Mouse (Mus musculus) liver, postnatal 0 days (tissue): ENCODE results near the gene Zfhx2.

ENCODE experiments used
- CTCF ChIP-seq: sonication (generic); IDR thresholded peaks from 2 replicates; pipeline ENCODE4 v1.5.1; 2016; ENCODE audit warnings: antibody characterized with exemption, low read depth
- EP300 ChIP-seq: IDR thresholded peaks from 2 replicates; pipeline ENCODE4 v1.6.1; 2016; ENCODE audit warnings: antibody characterized with exemption, low read depth, mild to moderate bottlenecking

DNA sequence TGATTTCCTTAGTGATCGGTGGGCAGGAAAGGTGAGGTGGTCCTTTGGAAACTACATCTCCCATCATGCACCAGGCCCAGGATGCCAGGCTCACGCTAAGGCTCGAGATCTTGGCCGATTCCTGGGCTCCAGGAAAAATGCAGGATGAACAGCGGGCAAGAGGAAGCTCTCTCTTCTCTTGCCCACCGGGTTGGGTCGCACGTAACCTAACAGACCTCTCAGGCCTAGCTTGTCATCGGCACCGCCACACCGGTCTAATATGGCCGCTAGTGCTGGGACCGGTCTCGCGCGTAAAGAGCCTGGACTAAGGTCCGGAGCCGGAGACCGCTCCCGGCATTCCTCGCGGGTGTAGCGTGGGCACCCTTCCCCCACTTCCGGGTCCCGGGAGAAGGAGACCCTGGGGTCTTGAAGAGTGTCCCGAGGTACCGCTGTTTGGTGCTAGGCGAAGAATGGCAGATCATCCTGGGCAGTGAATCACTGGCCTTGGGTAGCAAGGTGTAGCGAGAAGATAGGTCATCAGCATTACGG lies 2.6 kb upstream of the Zfhx2 start, which contains the start of gene Thtpa:
- no peak for TF ChIP-seq CTCF
- TF ChIP-seq EP300, result no peak
